Mouse (Mus musculus): Measurements from ENCODE around the gene Chdh.

GRCm38 (mm10) chr14:29987276-29987675 is 21.5 kb upstream of the Chdh start:
- TF ChIP-seq POLR2A (IDR thresholded peaks at IDR 0.05; ENCODE audit: low read depth, low read length) (no peak), CTCF (IDR thresholded peaks at IDR 0.05; ENCODE audit: extremely low read depth, insufficient read depth, insufficient read length, insufficient replicate concordance) (no peak)
